Mouse (Mus musculus): ENCODE results near the gene Tbce. TPM values are rescaled to one million over a fixed set of nuclear protein-coding genes. Genes with fewer than 3 reads are reported as not detected.
"Not testable (repeated sequence)": the region's sequence is repeated elsewhere in the genome, so short reads cannot be mapped to it uniquely, and the experiment has no call there.

Gene Tbce
- polyA plus RNA-seq (2017; shearing (Covaris generic)), result 100 to 1,000 TPM in 1 of 2 experiments, 10 to 100 TPM in 1; 88.9 to 110 TPM

- peak; percentile 98 for ATAC-seq
Measured at GRCm38 (mm10) chr13:14039292-14039965, at the start of gene Tbce. Gene Tbce, minus strand, starts transcription at chr13:14039638.

DNA sequence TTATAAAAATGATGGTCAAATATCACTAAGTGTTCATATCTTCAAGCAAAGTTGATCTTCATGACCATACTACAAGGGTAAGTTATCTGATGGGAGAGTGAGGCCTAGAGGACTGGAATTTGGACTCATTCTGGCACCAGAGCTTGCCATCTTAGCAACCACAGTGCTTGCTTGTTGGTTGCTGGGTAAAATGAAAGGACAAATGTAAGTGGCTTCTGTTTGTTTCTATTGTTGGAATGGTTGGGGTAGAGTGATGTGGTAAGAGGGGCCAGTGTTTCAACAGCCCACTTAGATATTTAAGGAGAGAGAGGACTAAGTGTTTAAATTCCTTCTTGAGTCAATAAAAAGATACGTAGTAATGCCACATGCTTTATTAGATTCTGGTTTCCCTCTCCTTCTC, 49.2 kb upstream of the Tbce start:
- ATAC-seq, result no peak

- no peak for ATAC-seq
Measured at GRCm38 (mm10) chr13:14075326-14075725, 35.9 kb upstream of the Tbce start.

DNA sequence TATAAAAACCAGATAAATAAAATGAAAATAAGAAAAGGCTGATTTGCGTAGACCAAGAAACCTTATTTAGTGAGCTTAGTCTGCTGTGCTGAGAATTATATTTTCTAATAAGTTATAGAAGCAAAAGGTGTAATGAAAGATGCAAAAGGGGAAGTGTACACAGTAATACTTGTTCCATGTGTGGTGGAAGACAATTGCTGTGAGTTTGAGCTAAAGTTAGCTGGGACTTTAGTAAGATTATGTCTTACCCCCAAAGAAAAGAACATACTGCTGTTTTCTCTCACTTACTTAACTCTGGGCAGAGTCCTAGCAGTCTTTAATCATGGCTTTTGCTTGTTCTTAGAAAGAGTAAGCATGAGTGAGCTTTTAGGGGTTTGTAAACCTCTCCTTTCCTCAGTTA, 34.9 kb upstream of the Tbce start:
- ATAC-seq, result no peak

- ATAC-seq, result no peak
Measured at GRCm38 (mm10) chr13:14069291-14069690, 29.9 kb upstream of the Tbce start.

DNA sequence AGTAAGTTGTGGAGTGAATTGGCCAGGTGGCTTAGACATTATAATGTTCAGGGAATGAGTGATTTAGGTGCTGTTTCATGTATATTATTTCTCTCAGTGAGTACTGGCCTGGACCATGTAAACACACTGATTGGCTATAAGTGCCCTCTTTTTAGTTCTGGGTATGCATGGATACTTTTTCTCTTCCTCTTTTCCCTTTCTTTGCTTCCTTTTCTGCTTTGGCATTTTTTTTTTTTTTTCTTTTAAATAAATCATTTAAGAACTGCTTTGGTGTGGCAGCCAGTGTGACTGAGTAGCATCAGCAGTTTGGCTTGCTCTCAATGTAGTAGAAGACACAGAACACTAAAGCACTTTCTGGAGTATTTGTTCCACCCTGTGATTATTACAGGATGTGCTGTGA, 28.6 kb upstream of the Tbce start:
- ATAC-seq, result no peak

GRCm38 (mm10) chr13:14065701-14066100, 26.3 kb upstream of the Tbce start:
- ATAC-seq, result no peak

DNA sequence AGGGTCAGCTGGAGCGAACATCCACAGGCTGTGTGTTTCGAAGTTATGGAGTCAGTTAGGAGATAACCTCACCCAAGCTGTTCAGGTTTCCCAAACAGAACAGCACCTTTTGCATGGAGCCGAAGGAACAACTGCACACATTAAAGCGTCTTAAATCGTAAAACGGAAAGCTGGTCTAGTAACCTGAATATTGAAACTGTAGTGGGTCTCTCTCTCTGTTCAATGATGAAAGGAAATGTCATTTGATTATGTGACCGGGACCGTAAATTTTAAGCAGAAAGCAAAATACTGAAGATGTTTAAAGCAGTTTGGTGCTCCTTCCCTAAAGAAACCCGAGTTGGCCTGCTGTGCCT, 25.6 kb upstream of the Tbce start:
- ATAC-seq, result no peak

GRCm38 (mm10) chr13:14064341-14065027, 25.0 kb upstream of the Tbce start:
- ATAC-seq, result peak; percentile 8

GRCm38 (mm10) chr13:14063942-14064271, 24.5 kb upstream of the Tbce start:
- ATAC-seq, result no peak

DNA sequence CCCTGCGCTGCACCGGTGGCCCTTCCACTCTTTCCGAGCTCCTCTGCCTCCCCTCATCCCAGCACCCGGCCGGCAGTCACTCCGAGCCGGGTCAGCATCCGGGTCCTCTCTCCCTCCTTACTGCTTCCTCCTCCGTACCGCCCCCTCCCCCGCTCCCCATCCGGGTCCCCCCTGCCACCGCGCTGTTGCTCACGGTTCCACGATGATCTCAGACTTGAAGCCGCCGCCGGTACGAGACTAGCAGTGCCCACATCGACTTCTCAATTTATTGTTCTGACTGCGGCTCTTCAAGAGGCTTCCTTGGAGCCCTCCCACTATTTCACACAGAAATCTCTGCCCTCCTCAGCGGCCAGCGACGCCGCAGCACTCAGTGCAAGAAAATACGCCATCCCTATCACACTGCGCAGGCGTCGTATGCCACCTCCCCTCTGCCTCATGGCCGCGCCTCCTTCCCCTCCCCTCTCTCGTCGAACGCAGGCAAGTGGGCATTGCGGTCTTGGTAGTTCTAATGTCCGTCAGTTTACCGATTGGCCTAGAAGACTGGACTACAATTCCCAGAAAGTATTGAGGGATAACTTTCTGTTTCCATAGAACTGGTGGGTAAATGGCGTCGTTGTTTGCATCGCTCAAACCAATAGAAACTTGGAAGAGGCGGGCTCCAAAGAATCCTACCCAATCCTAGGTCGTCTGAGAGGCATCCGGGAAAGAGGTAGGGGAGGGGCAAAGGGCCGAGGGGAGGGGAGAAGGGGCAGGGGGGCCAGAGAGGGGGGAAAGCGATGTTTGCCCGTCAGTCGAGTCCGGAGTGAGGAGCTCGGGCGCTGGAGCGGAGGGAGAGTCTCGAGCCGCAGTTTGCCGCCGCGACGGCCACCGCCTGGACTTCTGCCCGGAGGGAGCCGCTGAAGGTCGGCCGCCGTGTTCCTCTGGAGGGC, 23.8 kb upstream of the Tbce start, which contains the start of the genes Arid4b and Ggps1:
Gene Arid4b (plus strand): TSS at position 220 of the 929 bp plus-strand sequence.
Gene Ggps1 (minus strand): TSS at position 476 of the 929 bp plus-strand sequence.
- ATAC-seq, result peak; percentile 84

GRCm38 (mm10) chr13:14062209-14063012, 23.0 kb upstream of the Tbce start:
- ATAC-seq, result peak; percentile 16

DNA sequence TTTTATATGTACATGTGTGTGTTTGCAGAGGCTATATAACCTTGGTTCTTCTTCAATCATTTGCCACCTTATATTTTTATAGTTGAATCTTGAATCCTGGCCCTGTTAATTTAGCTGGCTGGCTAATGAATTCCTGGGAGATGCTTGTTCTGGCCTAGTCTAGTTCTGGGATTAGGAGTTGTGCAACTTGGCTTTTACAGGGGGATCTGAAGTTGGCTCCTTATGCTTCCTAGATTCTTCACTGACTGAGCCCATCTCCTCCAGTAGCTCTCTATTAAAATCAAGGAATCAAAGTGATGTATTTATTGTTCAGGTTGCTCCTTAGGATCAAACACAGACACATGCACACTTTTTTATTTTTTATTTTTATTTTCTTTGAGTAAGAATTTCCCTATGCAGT, 20.1 kb upstream of the Tbce start:
- no peak for ATAC-seq

- no peak for ATAC-seq
Measured at GRCm38 (mm10) chr13:14056801-14057200, 17.4 kb upstream of the Tbce start.

DNA sequence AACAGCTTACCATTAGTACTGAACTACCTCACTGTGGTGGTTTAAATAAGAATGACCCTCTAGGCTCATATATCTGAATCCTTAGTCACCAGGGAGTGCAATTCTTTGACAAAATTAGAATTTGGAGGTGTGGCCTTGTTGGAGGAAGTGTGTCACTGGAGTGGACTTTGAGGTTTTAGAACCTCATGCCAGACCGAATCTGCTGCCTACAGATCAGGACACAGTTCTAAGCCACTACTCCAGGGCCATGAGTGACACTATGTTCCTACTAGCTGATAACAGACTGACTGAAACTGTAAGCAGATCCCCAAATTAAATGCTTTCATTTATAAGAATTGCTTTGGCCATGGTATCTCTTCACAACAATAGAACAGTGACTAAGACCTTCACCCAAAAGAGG, 10.4 kb upstream of the Tbce start:
- ATAC-seq, result no peak

DNA sequence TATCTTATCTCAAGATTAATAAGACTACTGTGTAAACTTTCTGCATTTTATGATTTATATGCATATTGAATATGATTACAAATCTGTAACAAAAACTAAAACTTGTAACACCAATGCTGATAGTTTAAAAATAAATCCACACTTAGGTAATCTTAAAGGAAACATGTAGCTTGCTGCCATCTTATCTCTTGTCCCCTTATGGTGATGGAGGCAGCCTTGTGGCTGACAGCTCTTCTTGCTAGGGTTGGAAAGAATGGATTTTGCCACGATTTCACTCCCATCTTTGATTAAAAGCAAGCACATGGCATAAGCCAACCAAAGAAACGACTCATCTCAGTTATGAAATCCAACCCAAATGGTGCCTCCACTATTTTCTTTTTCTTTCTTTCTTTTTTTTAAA, 5.1 kb upstream of the Tbce start:
- no peak for ATAC-seq

- ATAC-seq, result no peak
Measured at GRCm38 (mm10) chr13:14043851-14044250, 4.4 kb upstream of the Tbce start.

DNA sequence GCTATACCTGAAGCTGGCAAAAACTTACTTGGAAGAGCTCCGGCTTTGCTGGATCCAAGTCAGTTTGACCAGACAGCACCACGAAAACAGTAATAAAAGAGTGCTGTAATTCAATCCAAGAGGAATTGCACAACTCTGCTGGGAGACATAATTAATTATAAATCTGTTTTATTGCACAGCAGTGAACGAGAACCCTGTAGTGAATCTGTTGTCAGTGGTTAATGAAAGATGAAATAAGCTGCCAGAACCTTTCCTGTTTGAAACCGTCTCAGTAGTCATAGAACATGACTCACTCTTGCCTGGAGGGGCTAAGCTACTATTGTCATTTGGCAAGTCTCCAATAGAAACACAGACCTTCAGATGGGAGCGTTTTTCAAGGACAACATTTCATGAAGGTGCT, 748 bp upstream of the Tbce start:
- ATAC-seq, result no peak

GRCm38 (mm10) chr13:14038911-14039291, 537 bp downstream of the Tbce start:
- ATAC-seq, result no peak

DNA sequence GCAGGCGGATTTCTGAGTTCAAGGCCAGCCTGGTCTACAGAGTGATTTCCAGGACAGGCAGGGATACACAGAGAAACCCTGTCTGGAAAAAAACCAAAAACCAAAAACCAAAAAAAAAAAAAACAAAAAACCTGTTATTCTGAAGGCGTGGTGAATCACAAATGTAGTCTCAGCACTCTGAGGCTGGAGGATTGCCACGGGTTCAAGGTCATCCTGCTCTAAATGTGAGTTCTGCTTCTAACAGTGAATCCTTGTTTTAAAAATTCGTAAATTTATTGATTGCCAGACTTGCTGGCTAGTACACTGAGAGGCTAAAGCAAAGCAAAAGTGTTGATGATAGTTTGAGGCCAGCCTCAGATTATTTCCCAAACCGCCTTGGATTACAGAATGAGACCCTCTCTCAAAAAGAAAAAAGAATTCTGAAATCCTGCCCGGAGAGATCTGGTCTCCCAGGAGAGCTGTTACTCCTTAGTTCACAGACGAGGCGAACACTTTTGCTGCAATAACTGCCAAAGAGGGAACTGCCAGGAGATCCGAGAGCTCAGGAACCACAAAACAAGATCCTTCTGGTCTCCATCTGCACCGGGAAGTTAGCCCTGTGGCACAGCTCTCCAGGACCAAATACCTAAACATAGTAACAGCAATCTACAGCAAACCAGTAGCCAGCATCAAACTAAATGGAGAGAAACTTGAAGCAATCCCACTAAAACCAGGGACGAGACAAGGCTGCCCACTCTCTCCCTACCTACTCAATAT, 3.4 kb downstream of the Tbce start:
- no peak for ATAC-seq

DNA sequence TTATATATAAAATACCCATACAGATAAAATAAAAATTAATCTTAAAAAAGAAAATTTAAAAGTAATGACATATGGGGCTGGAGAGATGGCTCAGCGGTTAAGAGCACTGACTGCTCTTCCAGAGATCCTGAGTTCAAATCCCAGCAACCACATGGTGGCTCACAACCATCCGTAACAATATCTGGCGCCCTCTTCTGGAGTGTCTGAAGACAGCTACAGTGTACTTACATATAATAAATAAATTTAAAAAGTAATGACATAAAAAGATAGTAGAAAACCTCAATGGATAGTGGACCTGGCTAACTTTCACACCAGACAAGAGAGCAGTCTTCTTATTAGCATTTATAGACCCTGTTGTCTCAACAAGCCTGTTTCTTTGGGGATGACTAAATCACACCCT, 4.1 kb downstream of the Tbce start:
- ATAC-seq, result not testable (repeated sequence)

GRCm38 (mm10) chr13:14034073-14034348, 5.4 kb downstream of the Tbce start:
- no peak for ATAC-seq
